Mouse (Mus musculus) forebrain, embryonic 13.5 days (tissue): ENCODE results near the gene Gpc6. TPM values are rescaled to one million over a fixed set of nuclear protein-coding genes. Genes with fewer than 3 reads are reported as not detected.

Experiments used
- ATAC-seq: fragments of 200-750 bp; cut with Nextera tagmentation; 2 replicates; pipeline ENCODE4 v1.8.0; 2017
- H3K27ac ChIP-seq: fragments of 300-500 bp; sonication (generic); 2 replicates; pipeline ENCODE4 v1.5.1; 2015; ENCODE audit warnings: inconsistent platforms, mild to moderate bottlenecking, moderate library complexity
- H3K27me3 ChIP-seq: fragments of 300-500 bp; sonication (generic); 2 replicates; pipeline ENCODE4 v1.6.1; 2015; ENCODE audit warnings: mild to moderate bottlenecking, inconsistent platforms
- H3K36me3 ChIP-seq: fragments of 300-500 bp; sonication (generic); 2 replicates; pipeline ENCODE4 v1.6.1; 2015; ENCODE audit warnings: mild to moderate bottlenecking, inconsistent platforms; ENCODE audit not compliant: poor library complexity, severe bottlenecking
- H3K4me1 ChIP-seq: fragments of 300-500 bp; sonication (generic); 2 replicates; pipeline ENCODE4 v1.6.1; 2015; ENCODE audit warnings: inconsistent platforms
- H3K4me2 ChIP-seq: fragments of 300-500 bp; sonication (generic); 2 replicates; pipeline ENCODE4 v1.6.1; 2015; ENCODE audit warnings: inconsistent platforms, mild to moderate bottlenecking, moderate library complexity
- H3K4me3 ChIP-seq: fragments of 300-500 bp; sonication (generic); 2 replicates; pipeline ENCODE4 v1.5.1; 2015; ENCODE audit warnings: mild to moderate bottlenecking, inconsistent platforms
- H3K9ac ChIP-seq: fragments of 300-500 bp; sonication (generic); 2 replicates; pipeline ENCODE4 v1.6.1; 2015; ENCODE audit warnings: mild to moderate bottlenecking, inconsistent platforms
- H3K9me3 ChIP-seq: fragments of 300-500 bp; sonication (generic); replicated peaks from 2 replicates; pipeline ENCODE4 v1.6.1; 2016; ENCODE audit warnings: inconsistent platforms
- WGBS: fragments of 180-500 bp; shearing (Covaris S2); methylation state at CpG from one replicate; pipeline ENCODE4 v1.1.7; 2015; 5-methylcytosine and 5-hydroxymethylcytosine counted together
- polyA plus RNA-seq: library from polyadenylated mRNA; unstranded; fragments of >200 nt; fragmentation: Nextera tagmentation; extraction: Ambion mirVana; gene quantifications from 2 replicates; pipeline ENCODE4 v1.2.1, GENCODE M21; 2015

The Gpc6 gene
- polyA plus RNA-seq, 1 experiment from 2014 or later, result 20.0 TPM

DNA sequence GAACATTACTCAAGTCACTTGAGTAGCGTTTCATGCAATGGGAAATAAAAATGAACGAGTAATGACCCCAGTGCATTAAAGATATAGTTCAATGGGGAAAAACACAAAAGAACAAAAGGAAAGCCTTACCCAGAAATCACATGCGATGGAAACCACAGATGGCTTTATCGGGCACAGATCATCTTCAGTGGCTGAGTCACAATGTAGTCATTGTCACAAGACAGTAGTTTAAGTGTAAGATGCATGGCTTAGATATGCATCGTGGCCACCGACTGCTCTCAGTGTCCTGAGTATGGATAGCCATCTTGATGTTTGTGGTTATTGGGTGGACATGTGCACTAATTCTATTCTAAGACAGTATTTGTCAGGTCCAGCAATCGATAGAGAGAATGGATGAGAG is 601.9 kb downstream of the Gpc6 start:
- 92% methylated on average over 7 of the region's 7 CpGs for WGBS
- H3K9me3 ChIP-seq, result no peaks in the 10 kb centered on the region
- no peak for ATAC-seq

DNA sequence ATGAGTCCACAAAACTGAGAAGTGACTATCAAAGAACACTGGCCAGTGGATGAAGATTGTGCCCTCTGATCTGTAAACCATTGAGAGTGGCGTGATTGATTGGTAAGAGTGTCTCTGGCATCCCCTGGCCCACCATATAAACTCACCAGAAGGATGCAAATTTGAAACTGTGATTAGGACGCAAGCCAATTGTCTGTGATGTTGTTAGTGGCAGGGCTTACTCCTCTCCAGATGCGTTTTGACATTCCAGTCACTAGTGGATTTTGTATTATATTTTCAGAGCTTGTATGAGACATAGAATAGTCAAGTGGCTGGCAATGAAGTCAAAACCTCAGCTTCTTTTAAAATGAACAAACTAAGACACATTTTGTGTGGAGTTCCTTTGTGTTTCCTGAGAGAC is 604.3 kb downstream of the Gpc6 start:
- Histone ChIP-seq H3K9me3 (no peaks in the 10 kb centered on the region), H3K36me3 (no peaks in the 10 kb centered on the region), H3K4me1 (peaks cover 5% of the 10 kb centered on the region; the same call in 1 of the 2 replicates), H3K4me3 (no peak overlapping the region), H3K27ac (no peak overlapping the region), H3K4me2 (no peak overlapping the region), H3K27me3 (no peaks in the 10 kb centered on the region), H3K9ac (no peak overlapping the region)
- 69% methylated on average over 3 of the region's 3 CpGs for WGBS
- peak; percentile 58; the same call in 1 of the 2 replicates for ATAC-seq

More for the DNA sequence above, 601.9 kb downstream of the Gpc6 start:
- Histone ChIP-seq H3K4me2 (no peak overlapping the region), H3K27me3 (no peaks in the 10 kb centered on the region), H3K4me1 (peaks cover 5% of the 10 kb centered on the region; the same call in 1 of the 2 replicates), H3K36me3 (no peaks in the 10 kb centered on the region), H3K27ac (no peak overlapping the region), H3K9ac (no peak overlapping the region), H3K4me3 (no peak overlapping the region)

DNA sequence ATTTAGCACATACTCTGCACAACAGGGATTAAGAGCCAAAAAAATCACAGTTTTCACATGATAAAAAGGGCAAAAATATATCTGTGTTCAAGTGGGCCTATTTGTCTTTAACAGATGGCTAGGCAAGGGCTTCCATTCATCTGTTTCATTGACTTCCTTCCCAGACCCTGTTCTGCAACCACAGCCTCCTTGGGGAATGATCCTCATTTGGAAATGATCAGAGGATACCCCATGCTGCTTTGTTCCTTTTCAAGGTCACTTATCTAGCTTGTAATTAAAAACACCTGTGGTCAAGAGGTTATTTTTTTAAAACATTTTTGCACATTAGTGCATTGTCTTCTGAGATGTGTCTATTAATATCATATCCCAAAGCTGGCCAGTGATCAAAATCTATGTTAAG is 627.7 kb downstream of the Gpc6 start:
- Histone ChIP-seq H3K27me3 (no peaks in the 10 kb centered on the region), H3K4me1 (no peaks in the 10 kb centered on the region), H3K36me3 (no peaks in the 10 kb centered on the region), H3K4me3 (no peak overlapping the region), H3K27ac (no peak overlapping the region), H3K9ac (no peak overlapping the region), H3K9me3 (no peaks in the 10 kb centered on the region), H3K4me2 (no peak overlapping the region)
- ATAC-seq, result no peak

DNA sequence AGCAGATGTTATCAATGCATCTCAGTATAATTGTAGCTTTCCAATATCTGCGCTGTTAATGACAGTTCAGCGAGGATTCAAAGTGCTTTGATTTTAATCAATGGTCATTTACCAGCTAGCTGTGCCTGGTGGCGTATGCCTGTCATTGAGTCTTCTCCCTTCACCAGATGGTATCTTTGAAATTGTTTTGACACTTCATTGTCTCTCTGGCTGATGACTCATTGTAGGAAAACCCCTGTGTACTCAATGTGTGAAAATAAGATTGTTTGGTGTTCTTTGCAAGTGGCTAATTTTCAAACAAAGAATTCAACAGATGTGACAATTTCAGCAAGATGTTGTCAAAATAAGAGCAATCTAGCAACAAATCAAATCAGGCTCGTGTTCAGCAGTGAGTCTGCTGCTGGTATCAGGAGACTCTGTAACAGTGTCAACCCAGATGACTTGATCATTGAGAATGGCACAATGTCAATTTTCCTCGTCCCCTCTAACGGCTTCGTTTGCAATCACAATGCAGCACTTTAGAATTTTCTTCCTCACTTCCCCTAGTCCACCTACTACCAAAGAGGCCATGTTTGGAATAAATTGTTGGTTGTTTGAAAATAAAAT is 631.7 kb downstream of the Gpc6 start:
- Histone ChIP-seq H3K27ac (no peak overlapping the region), H3K9ac (no peak overlapping the region), H3K4me2 (no peak overlapping the region), H3K4me1 (no peaks in the 10 kb centered on the region), H3K36me3 (no peaks in the 10 kb centered on the region), H3K9me3 (no peaks in the 10 kb centered on the region), H3K4me3 (no peak overlapping the region), H3K27me3 (no peaks in the 10 kb centered on the region)
- peak; percentile 80 for ATAC-seq
- WGBS, result 51% methylated on average over 7 of the region's 7 CpGs

DNA sequence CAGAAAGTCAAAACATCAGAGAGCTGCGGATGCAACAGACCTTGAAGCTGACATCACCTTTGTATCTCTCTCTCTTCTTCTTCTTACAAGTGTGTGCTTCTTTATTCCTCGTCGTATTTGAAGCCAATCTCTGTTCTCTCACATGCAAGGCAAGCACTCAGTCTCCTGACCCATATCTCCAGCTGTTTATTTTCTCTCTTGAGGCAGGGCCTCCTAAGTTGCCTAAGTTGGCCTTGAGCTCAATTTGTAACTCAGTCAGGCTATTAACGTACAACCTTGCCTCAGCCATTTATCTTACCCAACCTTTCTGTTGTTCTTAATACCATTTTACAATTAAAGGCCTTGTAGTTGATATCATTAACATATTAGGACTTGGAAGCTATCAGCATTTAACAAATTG is 637.0 kb downstream of the Gpc6 start:
- Histone ChIP-seq H3K9ac (no peak overlapping the region), H3K9me3 (no peaks in the 10 kb centered on the region), H3K27me3 (no peaks in the 10 kb centered on the region), H3K4me2 (no peak overlapping the region), H3K27ac (no peak overlapping the region), H3K4me1 (no peaks in the 10 kb centered on the region), H3K4me3 (no peak overlapping the region), H3K36me3 (no peaks in the 10 kb centered on the region)
- ATAC-seq, result no peak
- WGBS, result 77% methylated on average over 4 of the region's 4 CpGs

DNA sequence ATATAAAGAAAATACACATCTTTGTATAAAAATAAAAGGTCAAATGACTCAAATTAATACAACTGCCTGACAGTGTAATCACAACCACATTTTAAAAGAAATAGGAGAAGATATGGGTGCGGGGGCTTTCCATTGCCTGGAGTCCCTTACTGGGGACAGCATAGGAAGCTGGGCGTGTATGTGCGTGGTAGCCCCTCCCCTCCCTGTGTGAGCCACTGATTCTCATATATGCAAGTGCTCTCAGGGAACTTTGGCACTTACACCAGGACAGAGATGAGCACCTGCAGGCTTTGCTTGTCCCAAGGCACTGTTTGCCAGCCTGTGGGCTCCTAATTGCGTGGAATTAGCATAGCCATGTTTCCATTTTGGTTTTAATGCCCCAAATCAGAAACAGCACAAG is 644.2 kb downstream of the Gpc6 start:
- no peaks in the 10 kb centered on the region for H3K27me3 ChIP-seq
- no peak overlapping the region for H3K27ac ChIP-seq
- H3K4me2 ChIP-seq, result no peak overlapping the region
- no peak for ATAC-seq
- H3K4me3 ChIP-seq, result no peak overlapping the region
- no peaks in the 10 kb centered on the region for H3K9me3 ChIP-seq
- H3K36me3 ChIP-seq, result no peaks in the 10 kb centered on the region
- H3K9ac ChIP-seq, result no peak overlapping the region
- no peaks in the 10 kb centered on the region for H3K4me1 ChIP-seq
- 87% methylated on average over 4 of the region's 4 CpGs for WGBS

DNA sequence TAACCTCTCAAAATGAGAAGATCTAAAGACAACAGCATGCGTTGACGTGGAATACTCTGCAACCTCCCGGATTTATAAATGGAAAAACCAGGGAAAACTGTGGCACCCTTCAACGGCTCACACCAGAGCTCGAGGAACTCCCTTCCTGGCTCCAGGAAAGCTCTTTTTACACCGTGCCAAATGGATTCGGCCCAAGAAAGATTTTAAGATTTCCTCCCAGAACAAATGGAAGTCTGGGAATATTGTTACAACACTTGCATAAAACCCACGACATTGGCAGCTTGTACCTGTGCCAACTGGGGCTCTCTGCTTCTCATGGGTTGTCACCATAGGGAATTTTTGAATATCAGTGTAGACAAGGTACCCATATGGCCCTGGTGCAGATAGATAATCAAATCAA is 647.1 kb downstream of the Gpc6 start:
- WGBS, result 73% methylated on average over 8 of the region's 8 CpGs
- Histone ChIP-seq H3K36me3 (no peaks in the 10 kb centered on the region), H3K9me3 (no peaks in the 10 kb centered on the region), H3K9ac (no peak overlapping the region), H3K27me3 (no peaks in the 10 kb centered on the region), H3K4me1 (no peaks in the 10 kb centered on the region), H3K4me2 (no peak overlapping the region), H3K4me3 (no peak overlapping the region), H3K27ac (no peak overlapping the region)
- ATAC-seq, result peak; percentile 58; the same call in 1 of the 2 replicates

DNA sequence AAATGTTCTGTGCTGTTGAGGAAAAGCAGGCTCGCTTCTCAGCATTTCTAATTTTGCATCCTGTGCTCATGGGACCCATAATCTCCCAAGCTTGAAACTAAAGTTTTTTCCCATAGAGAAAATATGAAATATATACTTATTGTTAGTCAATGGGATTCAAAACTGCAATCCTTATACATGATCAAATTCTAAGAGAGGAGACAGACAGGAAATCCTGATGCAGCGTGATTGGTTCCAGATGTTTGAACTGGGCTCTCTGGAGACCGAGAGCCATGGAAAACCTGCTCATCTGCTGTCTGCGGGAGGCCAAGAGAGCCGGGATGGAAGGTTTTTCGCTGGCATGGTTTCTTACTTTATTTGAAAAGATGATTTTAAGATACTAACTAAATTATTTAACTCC is 649.1 kb downstream of the Gpc6 start:
- H3K36me3 ChIP-seq, result no peaks in the 10 kb centered on the region
- H3K27ac ChIP-seq, result no peak overlapping the region
- no peak overlapping the region for H3K4me2 ChIP-seq
- WGBS, result 97% methylated on average over 6 of the region's 6 CpGs
- no peaks in the 10 kb centered on the region for H3K27me3 ChIP-seq
- ATAC-seq, result no peak
- no peak overlapping the region for H3K4me3 ChIP-seq
- H3K9me3 ChIP-seq, result no peaks in the 10 kb centered on the region
- no peak overlapping the region for H3K9ac ChIP-seq
- H3K4me1 ChIP-seq, result no peaks in the 10 kb centered on the region

DNA sequence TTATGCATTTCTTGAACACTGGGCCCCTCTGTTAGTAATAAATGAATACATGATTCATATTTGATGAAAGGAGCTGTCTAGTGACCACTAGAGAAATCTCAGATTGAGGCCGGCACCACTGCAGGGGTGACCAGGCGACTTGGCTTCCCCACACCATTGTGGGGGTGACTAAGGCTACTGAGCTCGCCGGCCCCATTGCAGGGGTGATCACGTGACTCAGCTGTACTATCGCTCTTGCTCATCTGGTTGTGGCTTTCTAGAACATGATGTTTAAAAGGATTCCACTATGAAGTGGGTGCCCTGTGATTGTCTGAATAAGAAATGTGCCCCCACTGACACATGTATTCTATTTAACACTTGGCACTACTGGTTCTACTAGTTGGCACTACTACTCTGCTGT is 656.6 kb downstream of the Gpc6 start:
- ATAC-seq, result no peak
- no peak overlapping the region for H3K4me2 ChIP-seq

DNA sequence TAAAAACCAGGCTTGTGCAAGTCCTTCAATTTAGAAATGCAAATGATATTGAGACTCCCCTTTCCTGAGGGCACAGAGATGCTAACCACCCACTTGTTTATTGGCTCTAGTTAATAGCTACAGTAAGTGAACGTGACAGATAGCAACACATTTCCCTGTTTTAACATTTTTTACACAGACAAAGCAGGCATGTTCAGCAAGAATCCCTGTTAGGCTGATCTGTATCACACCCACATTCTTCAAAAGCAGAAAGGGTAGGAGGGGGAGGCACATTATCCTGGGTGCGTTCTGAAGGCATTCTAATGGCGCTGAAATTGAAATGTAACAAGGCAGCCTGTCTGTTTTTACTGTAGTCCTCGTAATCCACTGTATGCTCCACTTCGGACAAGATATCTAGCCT is 674.6 kb downstream of the Gpc6 start:
- ATAC-seq, result no peak
- no peak overlapping the region for H3K27ac ChIP-seq
- H3K4me3 ChIP-seq, result no peak overlapping the region
- 69% methylated on average over 5 of the region's 5 CpGs for WGBS
- no peaks in the 10 kb centered on the region for H3K9me3 ChIP-seq
- no peaks in the 10 kb centered on the region for H3K27me3 ChIP-seq
- H3K4me1 ChIP-seq, result 0 out of 2 replicates have a peak, but pooled peaks cover 5% of the 10 kb centered on the region
- H3K9ac ChIP-seq, result no peak overlapping the region
- no peaks in the 10 kb centered on the region for H3K36me3 ChIP-seq
- no peak overlapping the region for H3K4me2 ChIP-seq

More for the DNA sequence above, 656.6 kb downstream of the Gpc6 start:
- WGBS, result 92% methylated on average over 6 of the region's 6 CpGs
- Histone ChIP-seq H3K9me3 (no peaks in the 10 kb centered on the region), H3K36me3 (no peaks in the 10 kb centered on the region), H3K27me3 (no peaks in the 10 kb centered on the region), H3K9ac (no peak overlapping the region), H3K4me1 (no peaks in the 10 kb centered on the region), H3K27ac (no peak overlapping the region), H3K4me3 (no peak overlapping the region)

DNA sequence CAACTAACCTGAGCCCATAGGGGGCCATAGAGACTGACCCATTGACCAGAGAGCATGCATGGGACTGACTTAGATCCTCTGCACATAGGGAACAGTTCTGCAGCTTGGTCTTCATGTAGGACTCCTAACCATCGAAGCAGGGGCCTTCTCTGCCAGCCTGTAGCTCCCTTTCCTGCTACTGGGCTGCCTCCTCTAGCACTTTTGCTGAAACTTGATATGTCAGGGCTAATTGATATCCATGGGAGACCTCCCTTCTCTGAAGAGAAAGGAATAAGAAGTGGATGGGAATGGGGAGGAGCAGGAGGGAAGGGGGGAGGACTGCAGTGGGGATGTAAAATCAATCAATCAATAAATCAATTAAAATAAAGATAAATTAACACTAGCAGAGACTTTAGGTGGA is 678.7 kb downstream of the Gpc6 start:
- Histone ChIP-seq H3K4me1 (0 out of 2 replicates have a peak, but pooled peaks cover 5% of the 10 kb centered on the region), H3K4me2 (no peak overlapping the region), H3K4me3 (no peak overlapping the region), H3K27ac (no peak overlapping the region), H3K36me3 (no peaks in the 10 kb centered on the region), H3K27me3 (no peaks in the 10 kb centered on the region), H3K9me3 (no peaks in the 10 kb centered on the region), H3K9ac (no peak overlapping the region)
- WGBS, result 74% methylated on average over 1 of the region's 1 CpGs
- no peak for ATAC-seq

DNA sequence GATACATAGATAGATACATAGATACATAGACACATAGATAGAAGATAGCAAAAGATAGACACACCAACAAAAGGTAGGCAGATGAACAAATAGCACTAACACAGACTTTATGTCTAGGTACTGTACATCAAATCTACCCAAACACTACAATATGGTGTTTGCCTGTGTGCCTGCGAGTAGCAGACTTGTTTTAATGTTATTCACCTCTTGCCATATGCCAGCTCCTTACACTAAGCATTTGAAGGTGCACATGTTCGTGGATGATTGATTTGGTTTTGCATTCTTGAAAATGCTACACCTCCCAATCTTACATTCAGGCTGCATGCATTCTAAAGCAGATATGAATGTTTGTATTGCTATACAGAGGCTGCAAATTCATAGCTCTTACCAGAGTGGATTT is 680.6 kb downstream of the Gpc6 start:
- Histone ChIP-seq H3K9ac (no peak overlapping the region), H3K4me3 (no peak overlapping the region), H3K4me2 (no peak overlapping the region), H3K27me3 (no peaks in the 10 kb centered on the region), H3K4me1 (no peaks in the 10 kb centered on the region), H3K9me3 (peaks cover 7% of the 10 kb centered on the region), H3K36me3 (no peaks in the 10 kb centered on the region), H3K27ac (no peak overlapping the region)
- 74% methylated on average over 2 of the region's 2 CpGs for WGBS
- 0 out of 2 replicates have a peak, but pooled peaks have one; percentile 57 for ATAC-seq

DNA sequence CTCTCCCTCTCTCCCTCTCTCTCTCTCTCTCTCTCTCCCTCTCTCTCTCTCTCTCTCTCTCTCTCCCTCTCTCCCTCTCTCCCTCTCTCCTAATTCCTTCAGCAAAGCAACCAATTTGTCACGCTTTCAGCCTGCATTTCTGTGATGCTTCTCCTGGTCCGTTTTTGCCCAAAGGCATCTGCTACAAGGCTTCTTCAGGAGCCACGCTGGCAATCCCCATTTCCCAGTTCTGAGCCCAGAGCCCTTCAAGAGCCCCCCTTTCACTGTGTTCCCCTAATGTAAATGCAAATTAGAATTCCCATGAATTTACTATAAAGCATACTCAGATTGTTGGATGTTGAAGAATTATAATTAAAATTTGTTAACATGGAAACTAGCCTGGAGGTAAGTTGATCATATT is 686.0 kb downstream of the Gpc6 start:
- Histone ChIP-seq H3K4me1 (no peaks in the 10 kb centered on the region), H3K4me3 (no peak overlapping the region), H3K9me3 (peaks cover 7% of the 10 kb centered on the region), H3K9ac (no peak overlapping the region), H3K27me3 (no peaks in the 10 kb centered on the region), H3K36me3 (no peaks in the 10 kb centered on the region), H3K4me2 (no peak overlapping the region), H3K27ac (no peak overlapping the region)
- WGBS, result 78% methylated on average over 3 of the region's 3 CpGs
- no peak for ATAC-seq
